Mouse (Mus musculus): Measurements from ENCODE around the gene Hist2h2aa1. TPM values are rescaled to one million over a fixed set of nuclear protein-coding genes. Genes with fewer than 3 reads are reported as not detected.
"Not testable (repeated sequence)": the region's sequence is repeated elsewhere in the genome, so short reads cannot be mapped to it uniquely, and the experiment has no call there.

The Hist2h2aa1 gene
- polyA plus RNA-seq, 1 experiment from 2014 or later, result 33.5 TPM

DNA sequence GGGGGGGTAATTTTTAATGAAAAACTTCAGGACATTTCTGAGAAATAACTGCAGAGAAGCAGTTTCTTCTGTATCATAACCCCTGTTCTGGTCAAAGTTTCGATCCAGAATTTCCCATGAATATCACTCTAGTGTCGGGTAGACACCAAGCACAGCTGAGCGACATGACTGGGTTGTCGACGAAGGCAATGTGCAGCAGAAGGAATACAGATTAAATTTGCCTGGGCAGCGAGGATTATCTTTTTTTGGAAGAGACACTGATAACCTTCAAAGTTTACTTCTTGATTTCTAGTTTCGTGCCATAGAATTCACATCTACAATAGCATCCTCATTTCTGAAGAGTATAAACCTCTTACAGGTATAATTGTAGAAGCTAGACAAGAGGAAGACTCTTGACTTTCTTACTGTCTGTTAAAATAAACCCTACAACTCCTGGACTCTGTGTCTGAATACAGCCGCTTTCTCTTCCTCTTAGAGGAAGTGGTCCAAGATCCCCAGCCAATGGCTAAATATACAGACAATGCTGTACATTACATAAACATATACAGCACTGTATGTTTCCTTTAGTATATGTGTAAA lies 20.9 kb downstream of the Hist2h2aa1 start:
- ATAC-seq (replicated peaks; ENCODE audit: low FRiP score, low read depth) (no peak), DNase-seq (ENCODE audit: low spot score) (no peak)
- no peaks in the 10 kb centered on the region for H3K27me3 ChIP-seq (ENCODE audit: insufficient read depth, low read length)
- no peaks in the 10 kb centered on the region for H3K36me3 ChIP-seq (ENCODE audit: insufficient read depth, low read length)
- no peaks in the 10 kb centered on the region for H3K9me3 ChIP-seq (replicated peaks; ENCODE audit: low read length)
- H3K27ac ChIP-seq, result no peak overlapping the region
- no peak overlapping the region for H3K9ac ChIP-seq (ENCODE audit: low read depth, low read length)
- TF ChIP-seq CTCF (IDR thresholded peaks at IDR 0.05; ENCODE audit: low read depth), result no peak
- H3K4me1 ChIP-seq (replicated peaks; ENCODE audit: insufficient read depth, low read length), result peaks cover 14% of the 10 kb centered on the region
- no peak overlapping the region for H3K4me3 ChIP-seq (replicated peaks; ENCODE audit: low read depth, low read length)
- H3K4me2 ChIP-seq (ENCODE audit: low read length), result no peak overlapping the region
- WGBS, result 82% methylated on average over 8 of the region's 8 CpGs

GRCm38 (mm10) chr3:96267541-96267940 lies 22.2 kb downstream of the Hist2h2aa1 start:
- Histone ChIP-seq H3K4me3 (replicated peaks; ENCODE audit: low read depth, low read length) (peak overlapping the region; percentile 37), H3K4me2 (ENCODE audit: low read length) (peak overlapping the region; percentile 60; the same call in 1 of the 2 replicates), H3K27ac (peak overlapping the region; percentile 93), H3K9ac (ENCODE audit: low read depth, low read length) (no peak overlapping the region), H3K27me3 (ENCODE audit: insufficient read depth, low read length) (no peaks in the 10 kb centered on the region), H3K4me1 (replicated peaks; ENCODE audit: insufficient read depth, low read length) (peaks cover 11% of the 10 kb centered on the region), H3K36me3 (ENCODE audit: insufficient read depth, low read length) (no peaks in the 10 kb centered on the region), H3K9me3 (replicated peaks; ENCODE audit: low read length) (no peaks in the 10 kb centered on the region)
- no peak for TF ChIP-seq CTCF (IDR thresholded peaks at IDR 0.05; ENCODE audit: low read depth)
- DNase-seq (ENCODE audit: low spot score), result no peak
- no peak for ATAC-seq (replicated peaks; ENCODE audit: low FRiP score, low read depth)
- WGBS, result 76% methylated on average over 4 of the region's 4 CpGs

GRCm38 (mm10) chr3:96268051-96268775 lies 22.9 kb downstream of the Hist2h2aa1 start, which contains the start of gene Hist2h3b:
Gene Hist2h3b (plus strand): TSS chr3:96268654.
- Histone ChIP-seq H3K27me3 (ENCODE audit: insufficient read depth, low read length) (no peaks in the 10 kb centered on the region), H3K4me1 (replicated peaks; ENCODE audit: insufficient read depth, low read length) (peaks cover 11% of the 10 kb centered on the region), H3K4me2 (ENCODE audit: low read length) (peak within 1 kb of the TSS; percentile 85), H3K36me3 (ENCODE audit: insufficient read depth, low read length) (no peaks in the 10 kb centered on the region), H3K4me3 (replicated peaks; ENCODE audit: low read depth, low read length) (peak within 1 kb of the TSS; percentile 54), H3K9me3 (replicated peaks; ENCODE audit: low read length) (no peaks in the 10 kb centered on the region), H3K27ac (peak within 1 kb of the TSS; percentile 93), H3K9ac (ENCODE audit: low read depth, low read length) (peak within 1 kb of the TSS; percentile 64)
- 16% methylated on average over 28 of the region's 30 CpGs for whole genome bisulfite sequencing
- DNase-seq (ENCODE audit: low spot score) (peak; percentile 98), ATAC-seq (replicated peaks; ENCODE audit: low FRiP score, low read depth) (peak; percentile 68)
- no peak for TF ChIP-seq CTCF (IDR thresholded peaks at IDR 0.05; ENCODE audit: low read depth)

GRCm38 (mm10) chr3:96268776-96269378 lies 23.6 kb downstream of the Hist2h2aa1 start:
- H3K27me3 ChIP-seq (ENCODE audit: insufficient read depth, low read length); H3K9me3 ChIP-seq (replicated peaks; ENCODE audit: low read length); DNase-seq (ENCODE audit: low spot score); H3K36me3 ChIP-seq (ENCODE audit: insufficient read depth, low read length): not testable (repeated sequence)
- H3K4me1 ChIP-seq (replicated peaks; ENCODE audit: insufficient read depth, low read length), result peaks cover 11% of the 10 kb centered on the region
- H3K27ac ChIP-seq, result peak overlapping the region; percentile 93
- peak; percentile 35 for ATAC-seq (replicated peaks; ENCODE audit: low FRiP score, low read depth)
- H3K9ac ChIP-seq (ENCODE audit: low read depth, low read length), result peak overlapping the region; percentile 64
- H3K4me3 ChIP-seq (replicated peaks; ENCODE audit: low read depth, low read length), result peak overlapping the region; percentile 54
- peak overlapping the region; percentile 85 for H3K4me2 ChIP-seq (ENCODE audit: low read length)
- 0% methylated on average over 9 of the region's 44 CpGs for WGBS

DNA sequence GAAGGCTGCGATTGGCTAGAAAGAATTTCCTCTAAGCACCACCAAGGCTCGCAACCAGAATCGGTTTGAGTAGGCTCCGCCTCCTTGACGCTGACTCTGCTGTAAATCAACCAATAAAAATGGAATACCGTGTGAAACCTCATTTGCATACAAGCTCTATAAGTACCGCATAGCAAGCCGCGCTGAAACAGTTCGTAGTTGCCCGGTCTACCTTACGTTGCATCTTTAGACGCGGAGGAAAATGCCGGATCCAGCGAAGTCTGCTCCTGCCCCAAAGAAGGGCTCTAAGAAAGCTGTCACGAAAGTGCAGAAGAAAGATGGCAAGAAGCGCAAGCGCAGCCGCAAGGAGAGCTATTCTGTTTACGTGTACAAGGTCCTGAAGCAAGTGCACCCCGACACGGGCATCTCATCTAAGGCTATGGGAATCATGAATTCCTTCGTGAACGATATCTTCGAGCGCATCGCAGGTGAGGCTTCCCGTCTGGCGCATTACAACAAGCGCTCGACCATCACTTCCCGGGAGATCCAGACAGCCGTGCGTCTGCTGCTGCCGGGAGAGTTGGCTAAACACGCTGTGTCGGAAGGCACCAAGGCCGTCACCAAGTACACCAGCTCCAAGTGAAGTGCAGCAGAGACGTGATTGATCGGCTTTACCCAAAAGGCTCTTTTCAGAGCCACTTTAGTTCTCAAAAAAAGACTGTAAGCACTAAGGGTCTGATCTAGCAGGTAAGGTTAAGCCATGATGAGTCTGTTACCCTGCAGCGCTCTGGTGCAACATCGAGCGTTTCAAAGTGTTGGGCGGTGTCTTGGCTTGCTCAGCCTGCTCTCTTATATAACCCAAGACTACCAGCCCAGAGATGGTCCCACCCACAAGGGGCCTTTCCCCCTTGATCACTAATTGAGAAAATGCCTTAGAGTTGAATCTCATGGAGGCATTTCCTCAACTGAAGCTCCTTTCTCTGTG lies 24.5 kb downstream of the Hist2h2aa1 start, which contains the start of gene Hist2h2bb:
TSS of gene Hist2h2bb (plus strand) at position 242 of the 964 bp plus-strand sequence.
- ATAC-seq (replicated peaks; ENCODE audit: low FRiP score, low read depth), result peak; percentile 95
- no peaks in the 10 kb centered on the region for H3K27me3 ChIP-seq (ENCODE audit: insufficient read depth, low read length)
- H3K36me3 ChIP-seq (ENCODE audit: insufficient read depth, low read length), result no peaks in the 10 kb centered on the region
- DNase-seq (ENCODE audit: low spot score), result peak; percentile 99
- H3K4me3 ChIP-seq (replicated peaks; ENCODE audit: low read depth, low read length), result peak within 1 kb of the TSS; percentile 54
- no peaks in the 10 kb centered on the region for H3K9me3 ChIP-seq (replicated peaks; ENCODE audit: low read length)
- WGBS, result under 1% methylated on average over 45 of the region's 45 CpGs
- peaks cover 6% of the 10 kb centered on the region for H3K4me1 ChIP-seq (replicated peaks; ENCODE audit: insufficient read depth, low read length)
- peak within 1 kb of the TSS; percentile 93 for H3K27ac ChIP-seq
- TF ChIP-seq CTCF (IDR thresholded peaks at IDR 0.05; ENCODE audit: low read depth), result no peak
- H3K4me2 ChIP-seq (ENCODE audit: low read length), result peak within 1 kb of the TSS; percentile 85
- H3K9ac ChIP-seq (ENCODE audit: low read depth, low read length), result peak within 1 kb of the TSS; percentile 64

Measured in kidney, postnatal 0 days (tissue).